Mouse (Mus musculus) frontal cortex, postnatal 36 days (tissue): ENCODE data around the gene Ppil1.

Source experiments
- DNase-seq, 2 experiments: peaks; one replicate each; pipeline ENCODE4 v3.0.0; 2022; ENCODE audit warnings: low spot score in 2 of 2

Ppil1 gene

DNA sequence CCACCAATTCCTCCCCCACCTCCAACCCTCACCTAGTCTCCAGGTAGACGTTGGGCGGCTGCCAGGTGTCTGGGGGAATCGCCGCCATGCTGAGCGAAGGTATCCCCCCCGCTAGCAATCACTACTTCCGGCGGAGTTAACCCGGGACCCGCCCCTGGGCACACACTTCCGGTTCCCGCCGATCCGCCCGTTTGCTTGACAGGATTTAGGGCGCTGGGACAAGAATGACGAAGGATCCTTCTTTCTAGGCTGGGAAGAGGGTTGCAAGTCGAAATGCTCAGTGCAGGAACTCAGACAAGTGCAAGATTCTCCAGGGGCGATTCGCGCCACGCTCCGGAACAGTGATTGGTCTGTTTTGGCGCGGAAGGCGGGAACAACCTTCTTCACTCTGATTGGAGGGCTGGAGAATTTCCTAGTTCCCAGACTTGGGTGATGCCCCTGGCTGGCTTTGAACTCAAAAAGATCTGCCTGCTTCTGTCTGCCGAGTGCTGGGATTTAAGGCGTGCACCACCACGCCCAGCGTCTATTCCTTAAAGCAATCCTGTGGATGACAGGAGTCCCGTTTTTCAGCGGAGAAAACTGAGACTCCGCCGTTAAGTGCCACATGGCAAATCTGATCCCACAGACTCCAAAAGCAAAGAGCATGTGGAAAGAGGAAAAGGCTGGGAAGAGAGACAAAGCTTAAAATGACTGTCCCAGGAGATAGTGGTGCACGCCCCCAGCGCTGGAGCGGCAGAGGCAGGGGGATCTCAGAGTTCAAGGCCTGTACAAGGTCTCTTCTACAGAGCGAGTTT is at the start of gene Ppil1:
TSS of gene Ppil1 (minus strand) at position 347 of the 794 bp plus-strand sequence.
- DNase-seq: peak; percentile 79 to 81

DNA sequence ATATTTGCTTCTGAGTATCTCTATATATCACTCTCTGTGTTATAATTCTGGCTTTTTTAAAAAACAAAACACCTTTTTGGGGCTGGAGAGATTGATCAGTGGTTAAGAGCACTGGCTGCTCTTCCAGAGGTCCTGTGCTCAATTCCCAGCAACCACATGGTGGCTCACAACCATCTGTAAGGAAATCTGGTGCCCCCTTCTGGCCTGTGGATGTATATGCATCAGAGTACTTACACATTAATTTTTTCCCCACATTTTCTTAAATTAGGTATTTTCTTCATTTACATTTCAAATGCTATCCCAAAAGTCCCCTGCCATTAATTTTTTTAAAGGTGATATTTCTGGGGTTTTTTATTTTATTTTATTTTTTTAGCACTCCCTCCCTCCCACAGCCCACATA is 49.3 kb upstream of the Ppil1 start:
- no peak for DNase-seq

DNA sequence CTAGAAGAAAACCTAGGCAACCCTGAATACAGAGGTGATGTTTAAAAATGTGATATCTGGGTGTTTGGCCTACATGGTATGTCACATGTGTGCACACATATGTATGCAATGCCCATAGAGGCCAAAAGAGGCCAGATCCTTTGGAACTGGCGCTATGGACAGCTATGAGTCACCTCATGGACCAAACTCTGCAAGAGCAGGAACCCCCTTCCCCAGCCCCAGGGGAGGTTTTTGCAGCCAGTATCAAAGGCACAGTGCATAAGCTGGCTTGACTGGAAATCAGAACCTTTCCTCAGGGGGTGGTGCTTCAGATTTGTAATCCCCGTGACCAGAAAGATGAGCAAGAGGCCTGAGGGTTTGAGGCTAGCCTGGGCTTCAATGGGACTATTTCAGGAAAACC is 48.1 kb upstream of the Ppil1 start:
- no peak for DNase-seq

DNA sequence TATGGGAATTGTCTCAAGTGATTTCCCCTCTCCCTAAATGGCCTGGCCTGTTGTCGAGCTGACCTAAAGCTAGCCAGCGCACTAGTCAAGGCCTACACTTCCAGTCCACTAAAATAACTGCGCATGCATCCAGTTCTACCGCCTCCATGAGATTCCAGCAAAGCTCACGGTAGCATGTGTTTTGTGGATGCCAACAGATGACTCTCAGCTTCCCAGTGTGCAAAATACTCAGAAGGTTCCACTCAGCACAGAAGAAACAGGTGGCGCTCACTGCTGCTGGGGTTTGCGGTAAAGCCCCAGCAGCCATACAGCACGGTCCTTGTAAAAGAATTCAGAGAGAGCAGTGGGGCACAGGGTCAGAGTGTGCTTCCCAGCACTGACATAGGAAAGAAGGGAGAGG is 47.6 kb upstream of the Ppil1 start:
- no peak for DNase-seq

- DNase-seq: no peak
Observed at GRCm38 (mm10) chr17:29310056-29310623, 46.2 kb upstream of the Ppil1 start.

- no peak for DNase-seq
Observed at GRCm38 (mm10) chr17:29305871-29306270, 41.9 kb upstream of the Ppil1 start.

DNA sequence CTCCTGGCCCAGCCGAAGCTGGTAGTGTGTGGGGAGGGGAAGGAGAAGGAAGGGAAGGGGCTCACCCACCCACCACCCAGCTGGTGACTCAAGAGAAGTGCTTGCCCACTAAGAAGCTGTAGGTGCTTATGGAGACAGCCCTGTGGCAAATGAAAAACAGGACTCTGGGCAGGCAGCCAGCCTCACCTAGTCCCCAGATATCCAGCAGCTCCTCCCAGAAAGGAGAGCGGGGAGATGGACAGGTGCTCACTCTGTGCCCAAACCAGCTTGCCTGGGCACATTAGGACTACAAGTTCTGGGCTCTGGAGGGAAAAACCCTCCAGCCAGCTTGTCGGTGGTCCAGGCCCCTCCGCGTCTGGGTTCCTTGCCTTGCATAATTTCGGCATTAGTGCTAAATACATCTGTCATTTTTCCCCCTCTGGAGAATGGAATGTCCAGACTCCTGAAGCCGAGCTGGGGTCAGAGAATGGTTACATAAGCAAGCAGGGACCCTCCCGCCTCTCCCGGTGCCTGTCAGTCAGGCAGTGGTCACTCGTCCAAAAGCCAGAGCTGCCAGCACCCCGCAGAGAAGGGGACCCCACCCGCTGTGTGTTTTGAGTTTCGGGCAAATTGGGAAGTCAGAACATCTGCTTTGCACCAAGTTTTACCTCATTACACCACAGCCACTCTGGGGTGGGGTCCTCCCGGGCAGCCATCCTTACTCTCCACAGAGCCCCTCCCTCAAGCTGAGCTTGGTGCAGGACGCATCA is 41.2 kb upstream of the Ppil1 start:
- no peak for DNase-seq

DNA sequence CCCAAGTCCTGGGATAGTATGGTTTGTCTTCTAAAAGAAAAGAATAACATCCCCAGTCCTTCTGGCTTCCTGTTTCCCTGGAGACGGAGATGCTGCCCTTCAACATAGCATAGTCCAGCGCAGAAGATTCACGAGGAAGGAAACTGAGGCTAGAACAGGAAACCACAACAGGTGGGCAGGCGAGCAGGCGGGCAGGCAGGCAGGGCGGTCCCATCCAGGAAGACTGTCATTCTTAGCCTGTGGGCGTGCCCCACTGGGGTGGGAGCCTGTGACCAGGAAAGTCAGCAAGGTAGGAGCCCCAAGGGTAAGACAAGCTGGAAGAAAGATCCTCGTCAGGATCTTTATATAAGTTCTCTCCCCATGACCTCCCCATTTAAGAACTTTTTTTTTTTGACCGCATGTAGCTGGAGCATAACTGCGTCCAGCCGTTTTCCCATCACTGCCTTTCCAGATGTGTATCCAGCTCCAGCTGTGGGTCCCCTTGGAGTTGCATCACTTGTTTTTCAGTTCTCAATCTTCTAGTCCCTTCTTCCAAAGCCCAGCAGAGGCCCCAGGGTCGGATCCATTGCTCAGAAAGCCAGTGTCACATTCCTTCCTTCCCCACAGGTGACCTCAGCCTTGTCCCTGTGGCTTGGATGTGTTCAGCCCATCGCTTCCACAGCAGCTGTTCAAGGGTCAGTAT is 40.5 kb upstream of the Ppil1 start:
- DNase-seq: no peak

DNA sequence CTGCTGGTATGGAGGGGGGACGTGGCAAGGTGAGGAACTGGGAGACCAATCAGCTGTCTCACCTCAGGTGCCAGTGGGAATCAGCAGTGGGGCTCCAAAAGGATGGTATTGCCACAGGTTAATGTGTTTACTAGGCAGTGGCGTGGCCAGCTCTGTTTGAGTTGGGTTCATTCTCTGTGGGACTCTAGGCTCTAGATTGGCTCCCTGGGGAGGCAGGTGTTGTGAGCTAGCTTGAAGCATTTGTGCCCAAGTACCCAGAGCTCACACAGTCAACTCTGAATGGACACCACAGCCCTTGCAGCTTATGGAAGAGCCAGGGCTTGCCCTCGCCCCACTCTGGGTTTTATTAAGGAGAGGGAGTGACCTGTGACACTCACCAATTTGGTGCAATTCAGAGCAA is 39.9 kb upstream of the Ppil1 start:
- DNase-seq: no peak

DNA sequence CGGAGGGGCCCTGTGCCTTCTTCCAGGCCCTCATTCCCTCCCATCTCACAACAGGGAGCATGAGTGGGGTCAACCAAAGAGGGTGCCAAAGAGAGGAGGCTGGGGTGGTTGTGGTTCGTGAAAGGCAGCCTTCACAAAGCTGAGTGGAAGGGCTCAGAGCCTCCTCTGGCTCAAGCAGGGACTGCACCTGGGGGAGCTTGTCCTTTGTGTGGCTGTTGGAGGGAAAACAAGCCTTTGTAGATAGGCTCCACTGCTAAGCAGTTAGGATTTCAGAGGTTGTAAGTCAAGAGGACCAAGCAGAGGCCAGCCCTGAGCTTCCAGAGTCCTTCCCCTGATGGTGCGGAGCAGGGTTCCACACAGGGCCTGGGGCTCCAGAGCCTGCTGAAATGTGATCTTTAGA is 39.1 kb upstream of the Ppil1 start:
- no peak for DNase-seq

DNA sequence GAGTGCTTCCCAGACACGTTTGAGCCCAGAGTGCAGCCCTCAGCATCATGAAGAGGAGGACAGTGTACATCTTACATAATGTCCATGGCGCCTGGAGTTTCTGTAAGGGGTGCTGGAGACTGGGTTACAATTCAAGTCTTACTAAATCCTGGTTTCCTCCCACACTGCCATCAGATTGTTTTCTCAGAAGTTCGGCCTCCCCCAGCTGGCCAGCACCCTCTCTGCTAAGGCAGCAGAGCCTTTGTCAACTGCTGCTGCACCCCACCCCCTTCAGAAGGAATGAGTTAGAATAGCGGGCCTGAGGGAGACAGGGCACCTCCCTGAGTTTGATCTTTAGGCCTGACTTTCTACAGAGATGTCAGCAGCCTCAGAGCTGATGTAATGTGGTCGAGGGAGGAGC is 38.2 kb upstream of the Ppil1 start:
- DNase-seq: peak in 1 of 2 experiments; percentile 29

GRCm38 (mm10) chr17:29301421-29301820 is 37.4 kb upstream of the Ppil1 start:
- DNase-seq: peak in 1 of 2 experiments; percentile 26

GRCm38 (mm10) chr17:29300926-29301325 is 36.9 kb upstream of the Ppil1 start:
- peak in 1 of 2 experiments; percentile 32 for DNase-seq

GRCm38 (mm10) chr17:29299282-29299681 is 35.3 kb upstream of the Ppil1 start:
- no peak for DNase-seq

DNA sequence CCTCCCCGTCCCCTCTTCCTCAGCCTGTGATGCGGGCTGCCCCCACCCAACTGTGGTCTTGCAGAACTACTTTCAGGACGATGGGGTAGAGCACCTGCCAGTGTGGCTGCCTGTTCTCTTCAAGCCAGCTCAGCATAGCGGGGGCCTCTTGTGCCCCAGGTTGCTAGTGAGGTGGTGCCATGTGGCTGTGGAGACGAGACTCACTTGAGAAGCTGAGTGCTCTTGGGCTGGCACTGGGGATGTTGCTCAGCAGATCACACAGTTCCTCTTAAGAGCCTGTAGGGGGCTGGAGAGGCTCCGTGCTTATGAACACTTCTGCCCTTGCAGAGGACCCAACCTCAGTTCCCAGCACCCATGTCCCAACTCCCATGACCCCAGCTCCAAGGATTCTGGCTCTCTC is 33.8 kb upstream of the Ppil1 start:
- DNase-seq: no peak

DNA sequence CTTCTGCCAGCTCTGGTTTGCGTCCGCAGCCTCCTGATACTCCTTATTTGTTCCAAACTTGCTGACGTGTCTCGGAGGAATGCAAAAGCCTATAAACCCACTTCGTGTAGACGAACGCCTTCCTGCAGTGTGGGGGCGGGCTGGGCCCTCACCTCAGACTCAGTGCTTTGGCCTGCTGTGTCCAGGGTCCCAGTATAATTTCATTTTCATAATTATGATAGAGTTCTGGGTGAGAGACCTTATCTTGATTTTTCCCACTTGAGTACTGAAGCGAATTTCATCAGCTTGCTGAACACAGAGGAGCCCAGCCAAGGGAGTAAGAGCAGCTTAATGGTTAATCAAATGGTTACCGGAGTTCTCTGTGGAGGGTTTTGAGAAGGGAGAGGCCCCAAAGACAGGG is 33.3 kb upstream of the Ppil1 start:
- DNase-seq: no peak

DNA sequence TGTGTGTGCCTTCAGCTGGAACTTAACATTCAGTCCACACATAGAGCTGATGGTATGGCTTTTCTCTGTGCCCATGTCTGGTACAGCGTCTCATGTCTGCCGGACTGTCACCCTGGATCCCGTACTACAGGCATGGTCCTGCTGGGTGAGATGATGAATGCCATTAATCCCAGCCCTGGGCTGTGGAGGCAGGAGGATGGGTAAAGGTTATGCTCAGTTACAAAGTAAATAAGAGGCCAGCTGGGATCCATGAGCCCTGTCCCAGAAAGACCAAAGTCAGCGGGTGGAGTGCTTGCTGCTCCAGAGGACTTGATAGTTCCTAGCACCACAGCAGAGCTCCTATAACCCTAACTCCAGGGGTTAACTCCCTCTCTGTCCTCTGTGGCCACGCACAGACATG is 31.8 kb upstream of the Ppil1 start:
- no peak for DNase-seq

GRCm38 (mm10) chr17:29293807-29294605 is 30.0 kb upstream of the Ppil1 start:
- DNase-seq: no peak

GRCm38 (mm10) chr17:29292996-29293395 is 29.0 kb upstream of the Ppil1 start:
- no peak for DNase-seq

GRCm38 (mm10) chr17:29291793-29292192 is 27.8 kb upstream of the Ppil1 start:
- DNase-seq: no peak

DNA sequence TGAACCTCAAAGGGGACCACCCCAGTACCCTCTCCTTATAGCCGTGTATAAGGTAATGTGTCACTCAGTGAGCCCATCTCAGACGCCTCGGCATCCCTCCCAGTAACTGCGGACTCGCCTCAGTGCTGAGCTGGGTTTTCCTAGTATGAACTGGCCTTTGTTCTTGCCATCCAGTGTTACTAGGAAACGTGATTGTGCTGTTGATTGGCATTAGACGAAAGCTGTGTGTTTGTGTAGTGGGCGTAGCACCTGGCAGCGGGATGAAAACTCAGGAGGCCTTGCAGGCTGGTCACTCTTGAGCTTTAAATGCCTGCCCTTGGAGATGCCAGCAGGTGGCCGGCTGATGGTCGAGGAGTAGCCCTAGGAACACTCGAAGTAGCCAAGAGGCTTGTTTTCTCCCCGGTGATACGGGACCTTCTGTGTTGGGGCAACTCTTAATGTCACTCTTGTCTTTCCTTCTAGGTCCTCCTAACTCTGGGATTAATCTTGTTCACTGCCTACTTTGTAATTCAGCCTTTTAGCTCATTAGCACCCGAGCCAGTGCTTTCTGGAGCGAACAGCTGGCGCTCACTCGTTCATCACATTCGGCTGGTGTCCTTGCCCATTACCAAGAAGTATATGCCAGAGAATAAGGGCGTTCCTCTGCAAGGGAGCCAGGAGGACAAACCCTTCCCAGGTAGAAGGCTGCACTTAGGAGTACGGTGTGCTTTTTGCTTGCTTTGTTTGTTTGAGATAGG is 18.4 kb upstream of the Ppil1 start:
- DNase-seq: no peak
